Mouse (Mus musculus) mouse trophoblast stem cell (cell line): Measurements from ENCODE around the gene Sugp1.

ENCODE experiments used
- in situ Hi-C, 2 experiments: fragments of 300-500 bp; cut with MseI, MboI; formaldehyde crosslinking; loops; 2 replicates in 1 of 2; 3 replicates in 1 of 2; pipeline ENCODE4 v1.15.1; 2025

Sugp1 gene

DNA sequence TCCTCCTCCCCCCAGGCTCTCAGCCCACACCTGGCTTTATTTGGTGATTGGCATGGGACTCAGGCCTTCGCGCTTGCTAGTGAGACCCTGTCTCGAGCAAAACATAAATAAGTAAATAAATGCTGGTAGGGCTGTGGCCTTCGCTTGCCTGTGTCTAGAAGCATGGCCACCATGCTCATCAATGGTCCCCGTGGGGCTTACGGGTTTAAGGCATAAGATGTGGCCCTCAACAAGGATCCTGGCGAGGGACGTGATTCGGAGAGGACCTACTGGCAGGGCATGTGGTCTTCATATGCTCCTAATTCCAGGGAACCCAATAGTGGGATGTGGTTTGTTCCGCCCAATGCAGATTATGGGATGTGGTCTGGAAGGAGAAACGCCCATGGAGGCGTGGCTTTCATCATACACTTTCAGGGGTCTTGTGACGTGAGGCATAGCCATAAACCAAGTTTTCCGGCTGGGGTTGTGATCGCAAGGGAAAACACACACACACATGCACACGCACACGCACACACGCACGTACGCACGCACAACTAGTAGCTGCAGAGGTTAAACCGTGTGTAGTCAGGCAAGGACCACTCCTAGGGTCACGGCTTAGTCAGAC is 68.7 kb downstream of the Sugp1 start:
- in situ Hi-C loops, result no loop called here

DNA sequence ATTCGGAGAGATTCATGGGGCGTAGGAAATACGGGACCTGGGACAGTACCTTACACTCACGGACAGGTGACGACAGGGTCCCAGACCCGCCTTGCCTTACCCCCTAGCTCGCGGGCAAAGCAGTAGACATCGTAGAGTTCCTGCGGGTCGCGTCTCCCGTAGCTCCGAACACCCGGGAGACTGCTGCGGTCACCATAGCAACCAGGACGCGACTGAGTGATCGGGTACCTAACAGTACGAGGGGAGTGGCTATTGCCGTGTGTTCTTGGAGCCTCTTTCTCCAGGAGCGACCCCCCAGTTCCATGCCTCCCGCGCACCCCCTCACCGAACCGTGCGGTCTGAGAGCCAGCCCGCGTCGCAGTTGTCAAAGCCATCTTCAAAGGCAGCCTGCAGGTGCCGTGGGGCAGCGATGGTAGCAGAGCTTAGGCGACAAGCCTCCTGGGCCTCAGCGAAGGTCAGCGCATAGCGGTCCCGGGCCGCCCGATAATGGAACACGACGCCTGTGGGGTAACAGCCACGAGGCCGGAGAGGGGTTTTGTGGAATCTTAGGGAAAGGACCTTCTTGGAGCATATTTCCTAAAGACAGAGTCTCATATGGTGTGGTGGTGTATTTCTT is 69.9 kb downstream of the Sugp1 start:
- in situ Hi-C loops, result no loop called here

DNA sequence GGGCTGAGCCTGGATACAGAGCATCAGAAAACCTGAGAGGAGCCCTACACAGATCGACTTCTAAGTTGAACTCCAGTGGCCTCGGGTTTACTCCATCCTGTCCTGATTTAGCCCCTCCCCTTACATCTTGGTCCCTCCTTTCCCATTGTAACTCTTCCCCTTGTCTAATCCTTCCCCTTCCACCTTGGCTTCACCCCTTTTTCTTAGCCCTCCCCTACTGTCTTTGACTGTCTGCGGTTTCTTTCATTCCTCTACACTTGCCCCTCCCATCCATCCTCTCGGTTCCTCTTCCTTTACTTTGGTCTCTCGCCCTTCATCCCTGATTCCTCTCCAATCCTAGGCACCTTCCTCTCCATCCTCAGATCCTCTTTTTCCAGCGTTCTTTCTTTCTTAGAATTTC is 71.9 kb downstream of the Sugp1 start:
- in situ Hi-C loops, result no loop called here

DNA sequence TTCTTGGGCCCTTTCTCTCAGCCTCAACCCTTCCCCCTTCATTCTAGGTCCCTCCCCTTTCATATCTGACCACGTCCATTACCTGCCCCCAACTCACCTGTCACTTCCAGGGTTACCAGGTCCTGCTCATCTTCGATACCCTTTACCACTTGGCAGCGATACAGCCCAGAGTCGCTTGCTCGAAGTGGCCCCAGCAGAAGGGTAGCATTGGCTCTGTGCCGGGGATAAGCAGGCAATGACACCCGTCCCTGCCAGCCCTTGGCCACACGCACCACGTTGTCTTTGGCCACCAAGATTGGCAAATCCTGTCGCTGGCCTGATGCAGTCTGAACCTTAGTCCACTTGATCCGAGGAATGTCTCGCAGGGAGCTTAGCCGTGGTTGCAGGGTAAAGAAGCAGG is 72.3 kb downstream of the Sugp1 start:
- in situ Hi-C loops, result no loop called here

DNA sequence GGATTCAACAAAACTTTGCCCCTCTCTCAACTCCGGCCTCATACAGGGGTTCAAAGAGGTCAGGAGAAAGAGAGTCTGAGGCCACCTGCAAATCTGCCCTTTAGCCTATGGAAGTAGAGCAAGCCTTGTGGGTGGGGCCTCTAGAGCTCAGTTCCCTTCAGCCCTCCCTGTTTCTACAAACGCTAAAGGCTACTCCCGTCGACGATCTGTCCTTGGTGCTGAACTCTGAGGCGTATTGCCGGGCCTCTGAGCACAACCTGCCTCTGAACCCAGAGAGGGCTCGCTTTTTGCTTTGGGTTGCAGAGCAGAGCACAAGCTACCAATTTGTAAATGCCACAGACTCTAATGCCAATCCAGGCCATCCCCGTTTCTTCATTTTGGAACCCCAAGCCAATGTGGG is 75.0 kb downstream of the Sugp1 start:
- in situ Hi-C loops, result no loop called here

DNA sequence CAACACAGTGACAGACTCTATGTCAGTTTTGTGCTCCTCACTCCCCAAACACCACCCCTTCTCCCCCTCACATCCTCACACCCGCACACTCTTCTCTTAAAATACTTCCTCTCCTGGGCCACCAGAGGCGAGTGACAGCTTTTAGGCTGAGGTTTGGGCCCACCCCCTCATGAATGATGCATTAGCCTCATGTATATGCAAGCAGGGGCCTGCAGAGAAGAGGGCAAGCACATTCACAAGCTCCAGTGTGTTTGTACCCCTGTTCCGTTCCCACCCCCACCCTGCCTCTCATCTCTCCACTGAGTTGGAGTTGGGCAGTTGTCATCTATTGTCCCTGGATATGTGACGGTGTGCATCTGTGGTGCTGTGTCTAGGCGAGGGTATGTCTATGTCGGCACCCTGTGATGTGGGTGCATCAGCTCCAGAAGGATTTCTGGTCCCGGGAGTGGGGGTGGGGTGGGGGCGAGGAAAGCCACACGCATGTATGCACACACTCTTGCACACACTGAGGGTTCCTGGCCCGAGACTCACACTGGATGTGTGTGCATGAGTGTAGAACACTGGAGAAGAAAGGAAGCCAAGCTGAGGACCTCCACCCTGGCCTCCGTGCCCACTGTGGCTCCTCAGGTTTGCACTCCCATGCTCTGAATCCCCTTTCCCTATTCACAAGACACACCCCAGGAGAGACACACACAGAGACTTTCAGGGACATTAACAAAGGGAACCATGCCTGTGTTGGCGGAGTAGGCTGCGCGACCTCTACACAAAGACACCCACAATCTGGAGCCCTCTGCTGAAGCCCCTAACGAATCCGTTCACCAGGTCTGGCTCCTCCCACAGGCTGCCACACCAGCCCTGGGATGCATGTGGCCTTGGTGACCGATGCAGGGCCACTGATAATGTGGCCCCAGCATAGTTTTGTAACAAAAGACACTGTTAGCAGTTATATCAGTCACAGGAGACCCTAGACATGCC is 76.4 kb downstream of the Sugp1 start:
- in situ Hi-C loops, result no loop called here

DNA sequence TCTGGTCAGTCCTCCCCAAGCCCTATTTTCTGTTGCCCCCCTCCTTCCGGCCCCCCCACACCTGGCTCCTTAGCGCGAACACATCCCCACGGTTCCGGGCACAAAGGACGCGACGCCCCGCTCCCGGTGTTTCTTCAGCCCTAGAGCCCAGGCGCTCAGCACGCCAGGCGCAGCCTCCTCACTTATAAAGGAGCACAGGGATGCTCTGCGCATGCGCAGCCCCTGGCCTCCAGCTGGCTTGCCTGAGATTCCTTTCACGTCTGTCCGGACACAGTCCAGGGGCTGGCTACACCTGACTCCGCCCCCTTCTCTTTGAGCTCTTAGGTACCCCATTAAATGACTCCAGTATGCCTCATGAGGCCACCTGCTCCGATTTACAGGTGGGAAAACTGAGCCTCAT is 78.1 kb downstream of the Sugp1 start, which contains the start of gene Ncan:
TSS of gene Ncan (minus strand) at position 207 of the 400 bp plus-strand sequence.
- in situ Hi-C loops, result no loop called here
